Mouse (Mus musculus) CH12F3 (cell line): ENCODE results near the gene Dusp9.

Experiments used
- in situ Hi-C: fragments of 300-500 bp; cut with MboI; formaldehyde crosslinking; loops from 2 replicates; pipeline ENCODE4 v1.14.3; 2020; ENCODE audit warnings: low sequenced_read_pairs

The Dusp9 gene

DNA sequence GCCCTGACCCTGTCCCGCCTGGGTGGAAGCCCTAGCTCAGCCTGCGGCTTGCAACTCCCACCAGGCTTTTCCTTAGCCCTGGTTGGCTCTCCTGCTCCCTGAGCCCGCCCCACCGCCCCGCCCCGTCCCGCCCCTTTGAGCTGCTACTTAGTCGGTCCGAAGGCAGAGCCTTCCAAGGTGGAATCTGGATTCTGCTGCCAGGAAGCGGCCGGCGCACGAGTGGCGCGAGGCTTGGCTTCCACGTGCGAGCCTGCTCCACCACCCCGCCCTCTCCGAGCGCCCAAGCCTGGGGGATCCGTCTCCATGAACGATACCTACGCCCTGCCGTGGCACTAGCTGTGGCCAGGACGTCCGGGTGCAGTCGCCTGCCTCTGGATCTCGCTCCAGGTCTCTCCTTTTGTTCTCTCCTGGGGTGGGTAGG lies at the start of gene Dusp9:
TSS of gene Dusp9 (plus strand) at position 165 of the 421 bp plus-strand sequence.
- in situ Hi-C loops: no loop called here

DNA sequence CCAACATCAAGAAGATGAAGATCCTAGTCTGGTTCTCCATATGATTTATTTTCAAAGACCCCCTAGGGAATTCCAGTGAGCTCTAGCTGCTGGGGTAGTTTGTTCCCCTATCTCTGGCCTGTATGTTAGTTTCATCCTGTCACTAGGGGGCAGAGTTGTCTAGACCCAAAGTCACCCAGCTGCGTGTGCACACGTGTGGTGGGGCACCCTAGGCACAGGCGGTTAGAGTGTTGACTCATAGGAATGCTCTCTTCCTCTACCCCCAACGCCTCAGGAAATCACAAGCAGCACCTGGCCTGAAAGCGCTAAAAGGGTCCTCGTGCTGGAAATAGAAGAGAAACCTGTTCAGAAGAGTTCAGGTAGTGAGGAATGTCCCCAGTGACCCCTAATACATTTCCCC lies 46.0 kb upstream of the Dusp9 start:
- in situ Hi-C loops: loop anchor here (10.0 kb wide), 1 partner anchor 62 kb away; no protein-coding TSS in a partner anchor

DNA sequence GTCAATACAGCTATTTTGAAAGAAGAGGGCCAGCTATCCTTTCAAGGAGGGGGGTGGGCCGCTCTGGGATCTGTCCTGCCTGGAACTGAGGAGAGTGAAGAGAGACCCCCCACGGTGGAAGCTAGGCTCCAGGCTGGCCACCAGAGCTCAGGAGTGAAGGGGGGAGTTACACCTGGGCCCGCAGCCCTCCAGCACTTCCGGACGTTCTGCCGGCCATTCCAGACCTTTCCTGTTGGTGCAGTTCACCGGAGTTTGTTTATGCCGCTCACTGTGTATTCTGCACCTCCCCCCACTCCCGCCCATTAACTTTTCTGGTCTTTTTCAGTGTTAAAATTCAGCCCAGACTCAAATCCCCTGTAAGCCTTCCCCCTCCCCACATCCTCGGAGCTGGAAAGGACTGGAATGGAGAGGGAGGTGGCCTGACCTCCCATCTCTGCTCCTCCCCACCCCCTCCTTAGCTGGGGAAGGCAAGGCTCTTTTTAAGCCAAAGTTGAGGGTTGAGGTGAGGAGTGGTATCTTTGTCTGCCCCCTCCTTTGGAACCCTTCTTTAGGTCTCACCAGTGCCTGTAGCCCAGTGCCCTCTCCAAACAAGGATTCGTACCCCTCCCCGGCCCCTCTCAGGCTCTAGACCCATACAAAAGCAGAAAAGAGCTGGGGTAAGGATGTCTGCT lies 44.6 kb upstream of the Dusp9 start:
- in situ Hi-C loops: loop anchor here (10.0 kb wide), 1 partner anchor 60 kb away; no protein-coding TSS in a partner anchor

DNA sequence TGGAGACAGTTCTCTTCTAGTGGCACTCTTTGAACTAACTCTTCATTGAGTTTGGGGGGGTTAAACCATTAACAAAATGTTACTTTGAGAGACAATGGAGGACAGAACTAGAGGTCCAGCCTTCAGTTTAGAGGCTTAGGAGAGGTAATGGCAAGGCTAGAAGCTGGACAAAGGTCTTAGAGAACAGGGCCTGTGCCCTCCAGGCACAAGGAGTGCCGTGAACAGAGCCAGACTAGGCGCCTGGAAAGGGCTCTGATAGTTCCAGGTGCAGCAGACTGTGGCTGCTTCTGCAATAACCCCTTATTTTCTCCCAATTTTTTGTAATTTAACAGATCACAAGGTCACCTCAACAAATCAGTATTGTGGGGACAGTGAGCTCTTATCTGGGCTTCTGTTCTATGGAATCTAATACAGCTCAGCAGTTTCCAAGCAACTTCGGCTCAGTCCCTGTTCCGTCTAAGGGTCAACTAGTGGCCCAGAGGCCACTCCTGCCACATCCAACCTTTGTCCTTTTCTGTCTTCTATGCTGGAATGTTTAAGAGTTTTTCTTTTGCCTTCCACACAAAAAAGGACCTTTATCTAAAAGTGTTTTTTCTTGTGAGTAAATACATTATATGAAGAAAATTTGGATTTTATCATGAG lies 43.8 kb upstream of the Dusp9 start:
- in situ Hi-C loops: loop anchor here (10.0 kb wide), 1 partner anchor 59 kb away; no protein-coding TSS in a partner anchor

DNA sequence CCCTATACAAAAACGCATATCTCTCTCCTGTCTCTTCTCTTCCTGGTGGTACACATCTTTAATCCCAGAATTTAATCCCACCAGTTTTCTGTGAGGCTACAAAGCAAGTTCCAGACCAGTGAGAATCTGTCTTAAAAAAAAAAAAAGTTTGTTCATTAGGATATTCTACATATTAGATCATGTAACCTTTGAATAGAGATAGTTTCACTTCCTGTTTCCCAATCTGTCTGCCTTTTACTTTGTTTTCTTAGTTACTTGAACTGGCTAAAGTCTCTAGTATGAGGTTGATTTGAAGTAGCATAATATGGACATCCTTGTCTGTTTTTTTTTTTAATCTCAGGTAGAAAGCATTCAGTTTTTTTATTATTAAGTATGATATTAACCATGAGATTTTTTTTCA lies 37.8 kb upstream of the Dusp9 start:
- in situ Hi-C loops: no loop called here

DNA sequence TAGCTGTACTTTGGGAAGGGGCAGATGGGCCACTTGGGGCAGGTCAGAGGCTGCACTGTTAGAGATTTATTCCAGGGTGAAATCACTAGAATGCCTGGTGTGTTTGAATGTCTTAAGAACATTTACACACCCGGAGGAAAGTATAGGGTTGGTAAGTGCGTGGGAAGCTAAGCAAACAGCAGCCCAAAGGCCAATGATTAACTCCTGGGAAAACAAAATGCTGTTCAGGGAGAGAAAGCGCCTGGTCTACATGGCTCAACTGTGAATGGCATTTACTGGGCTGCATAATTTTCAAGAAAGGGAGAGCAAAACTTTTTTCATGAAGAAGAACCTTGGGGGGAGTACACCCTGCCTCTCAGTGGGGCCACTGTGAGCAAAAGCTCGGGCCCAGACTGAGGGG lies 25.6 kb upstream of the Dusp9 start:
- in situ Hi-C loops: no loop called here

DNA sequence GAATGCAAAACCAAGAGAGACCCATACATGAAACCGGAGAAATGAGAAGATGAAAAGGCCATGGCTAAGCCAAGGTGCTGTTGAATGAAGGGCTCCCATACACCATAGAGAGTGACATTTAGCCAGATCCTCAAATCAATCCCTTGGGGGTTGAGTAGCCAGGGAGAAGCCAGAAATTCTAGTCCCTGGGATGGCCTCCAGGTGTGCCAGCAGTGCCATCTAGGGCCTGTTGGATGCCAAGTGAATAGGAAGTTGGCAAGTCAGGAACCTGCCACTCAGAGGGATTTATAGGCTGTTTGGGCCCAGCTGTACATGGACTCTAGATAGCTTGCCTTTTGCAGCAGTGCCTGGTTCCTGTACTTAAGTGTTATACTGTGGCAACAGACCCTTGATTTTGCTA lies 23.3 kb upstream of the Dusp9 start:
- in situ Hi-C loops: no loop called here

DNA sequence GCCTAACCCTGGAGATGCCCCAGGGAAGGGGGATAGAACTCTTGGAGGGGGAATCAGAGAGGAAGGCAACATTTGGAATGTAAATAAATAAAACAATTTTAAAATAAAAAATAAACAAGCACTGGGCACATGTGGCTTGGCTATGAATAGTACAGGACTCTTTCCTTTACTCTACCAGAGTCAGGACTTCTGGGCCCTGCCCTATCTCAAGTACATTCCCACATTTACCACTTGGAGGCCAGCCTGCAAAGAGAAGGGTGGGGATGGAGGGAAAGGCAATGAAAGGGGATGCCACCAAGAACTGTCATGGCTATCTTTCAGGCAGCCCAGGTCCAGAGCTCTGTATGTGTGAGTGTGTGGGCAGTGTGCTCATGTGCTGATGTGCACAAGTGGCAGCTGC lies 19.8 kb upstream of the Dusp9 start:
- in situ Hi-C loops: no loop called here

DNA sequence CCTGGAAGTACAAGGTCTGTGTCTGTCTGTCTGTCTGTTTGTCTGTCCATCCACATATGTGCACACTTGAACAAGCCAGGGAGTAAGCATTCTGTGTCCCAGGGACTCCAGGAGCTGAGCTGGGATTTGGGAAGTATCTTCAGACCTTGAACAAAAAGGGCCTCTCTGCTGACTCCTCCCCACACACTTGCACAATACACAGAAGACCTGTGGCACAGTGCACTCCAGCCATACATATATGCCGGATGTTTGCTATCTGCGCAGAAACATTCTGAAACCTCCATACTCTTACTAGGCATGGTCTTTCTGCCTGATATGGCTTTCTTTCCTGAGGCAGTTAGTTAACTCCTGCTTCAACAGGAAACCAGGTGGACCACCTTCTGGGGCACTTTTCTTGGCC lies 19.3 kb upstream of the Dusp9 start:
- in situ Hi-C loops: no loop called here

DNA sequence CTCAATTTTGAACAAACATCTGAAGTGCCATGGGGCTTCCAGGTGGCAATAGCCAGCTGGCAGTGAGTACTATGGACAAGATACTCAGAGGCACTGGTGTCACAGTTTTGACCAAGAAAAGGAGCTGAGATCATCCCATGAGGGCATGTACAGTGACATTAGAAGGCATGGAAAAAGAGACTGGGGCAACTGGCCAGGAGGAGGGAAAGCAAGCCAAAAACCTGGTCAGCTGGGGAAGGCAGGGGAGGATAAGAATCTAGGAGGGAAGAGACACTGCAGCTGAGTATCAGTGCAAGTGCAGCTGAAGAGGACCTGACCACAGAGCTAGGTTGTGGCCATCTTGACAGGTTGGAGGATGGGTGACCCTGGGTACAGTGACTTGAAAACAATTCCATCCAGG lies 12.2 kb upstream of the Dusp9 start:
- in situ Hi-C loops: no loop called here

DNA sequence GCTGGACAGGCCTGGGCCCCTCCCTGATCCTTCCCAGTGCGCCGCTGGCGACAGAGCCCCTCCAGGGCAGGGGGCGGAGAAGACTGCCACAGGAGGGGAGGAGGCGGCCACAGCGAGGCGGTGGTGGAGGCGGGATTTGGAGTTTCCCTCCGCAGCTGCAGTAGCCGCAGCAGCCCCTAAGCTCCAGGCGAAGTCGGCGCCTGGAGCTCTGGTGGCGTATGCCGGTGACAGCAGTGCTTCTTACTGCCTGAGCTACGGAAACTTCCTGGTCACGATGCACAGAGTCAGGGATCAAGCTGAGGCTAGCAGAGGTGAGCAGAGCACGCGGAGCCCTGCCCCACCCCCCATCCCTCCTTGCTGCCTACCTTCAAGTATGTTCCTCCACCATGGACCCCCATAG lies 3.8 kb upstream of the Dusp9 start:
- in situ Hi-C loops: no loop called here

DNA sequence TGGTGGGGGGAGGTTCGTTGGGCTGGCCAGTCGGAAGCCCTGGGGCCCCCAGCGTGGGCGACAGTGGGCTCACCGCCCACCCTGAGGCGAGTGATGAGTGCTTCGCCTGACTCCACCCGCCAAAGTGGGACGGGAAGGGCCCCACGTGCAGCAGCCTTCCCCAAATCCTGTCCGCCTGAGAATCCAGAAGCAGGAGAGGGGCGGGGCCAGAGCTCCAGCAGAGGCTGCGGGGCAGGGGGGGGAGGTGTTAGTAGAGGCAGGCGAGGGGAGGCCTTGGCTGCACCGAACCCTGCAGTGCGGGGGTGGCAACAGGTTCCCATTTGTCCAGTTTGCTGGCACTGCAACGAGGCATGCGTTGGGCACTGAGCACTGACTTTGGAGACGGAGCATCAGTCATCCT lies 1.8 kb upstream of the Dusp9 start:
- in situ Hi-C loops: no loop called here

DNA sequence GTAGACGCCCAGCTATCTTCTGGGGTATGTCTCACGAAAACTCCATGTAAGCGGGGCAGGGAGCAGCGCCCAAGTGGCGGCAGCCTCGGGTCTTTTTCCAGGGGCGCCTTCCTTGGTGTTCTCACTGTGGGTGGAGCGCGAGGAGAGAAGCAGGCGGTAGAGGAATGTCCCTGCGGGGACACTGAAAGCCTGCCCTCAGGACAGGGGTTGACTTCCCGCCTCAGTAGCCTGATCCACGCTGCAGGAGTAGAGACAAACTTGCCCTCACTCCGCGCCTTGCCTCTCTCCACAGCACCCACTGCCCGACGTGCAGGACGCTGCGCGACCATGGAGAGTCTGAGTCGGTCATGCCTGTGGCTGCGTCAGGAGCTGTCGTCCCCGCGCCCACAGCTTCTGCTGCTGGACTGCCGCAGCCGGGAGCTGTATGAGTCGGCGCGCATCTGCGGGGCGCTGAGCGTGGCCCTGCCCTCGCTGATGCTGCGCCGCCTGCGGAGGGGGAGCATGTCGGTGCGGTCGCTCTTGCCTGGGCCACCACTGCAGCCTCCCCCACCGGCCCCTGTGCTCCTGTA lies 766 bp downstream of the Dusp9 start:
- in situ Hi-C loops: no loop called here

DNA sequence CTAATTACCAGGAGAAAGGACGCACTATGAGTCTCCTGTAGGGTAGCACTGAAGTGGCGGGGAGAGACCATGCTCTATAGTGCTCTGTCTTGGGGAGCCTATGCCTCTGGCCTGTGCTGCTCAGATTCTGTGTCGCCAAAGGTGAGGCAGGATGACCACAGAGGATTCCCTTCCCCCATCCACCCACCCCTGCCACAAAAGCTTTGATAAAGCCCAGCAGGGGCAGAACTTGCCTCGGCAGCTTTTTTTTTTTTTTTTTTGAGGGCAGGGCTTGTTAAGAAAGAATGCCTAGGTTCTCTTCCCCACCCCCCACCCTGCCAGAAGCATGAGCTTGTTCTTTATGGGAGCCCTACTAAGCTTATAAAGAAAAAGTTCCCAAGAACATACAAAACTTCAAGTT lies 5.9 kb downstream of the Dusp9 start:
- in situ Hi-C loops: no loop called here

DNA sequence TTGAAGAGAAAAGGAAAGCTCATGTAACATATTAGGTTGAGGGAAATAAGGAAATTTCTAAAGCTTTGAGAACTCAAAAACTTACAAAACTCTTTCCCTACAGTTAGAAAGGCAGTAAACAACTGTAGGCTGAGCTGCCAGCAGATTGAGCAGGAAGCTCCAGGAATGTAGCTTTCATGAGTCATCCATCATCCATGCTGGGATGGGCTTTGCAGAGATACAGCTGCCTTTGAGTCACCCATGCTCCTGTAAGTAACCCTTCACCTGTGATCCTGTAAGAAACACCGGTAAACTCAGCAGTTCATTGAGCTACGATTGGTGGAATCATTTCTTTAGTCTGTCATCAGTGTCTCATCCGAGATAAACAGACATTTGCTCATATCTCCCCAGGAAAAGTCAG lies 11.7 kb downstream of the Dusp9 start:
- in situ Hi-C loops: loop anchor here (10.0 to 25.0 kb wide), 2 partner anchors 56 to 639 kb away; no protein-coding TSS in a partner anchor

DNA sequence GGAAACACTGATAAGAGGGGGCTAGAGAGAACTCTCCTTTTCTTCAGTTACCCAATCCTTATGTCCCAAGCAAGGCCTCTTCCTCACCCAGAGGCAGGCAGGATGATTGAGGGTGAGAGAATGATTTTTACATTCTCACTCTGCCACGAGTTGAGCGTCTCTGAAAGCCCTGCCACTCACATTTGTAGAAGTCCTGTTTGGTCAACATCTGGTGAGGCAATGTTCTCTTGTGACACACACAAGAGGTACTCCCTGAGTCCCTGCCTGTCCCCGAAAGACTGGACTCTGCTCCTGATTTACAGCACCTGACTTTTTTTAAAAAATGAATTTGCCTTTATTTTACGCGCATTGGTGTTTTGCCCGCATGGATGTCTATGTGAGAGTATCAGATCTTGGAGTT lies 14.2 kb downstream of the Dusp9 start:
- in situ Hi-C loops: loop anchor here (10.0 to 25.0 kb wide), 2 partner anchors 59 to 641 kb away; no protein-coding TSS in a partner anchor

DNA sequence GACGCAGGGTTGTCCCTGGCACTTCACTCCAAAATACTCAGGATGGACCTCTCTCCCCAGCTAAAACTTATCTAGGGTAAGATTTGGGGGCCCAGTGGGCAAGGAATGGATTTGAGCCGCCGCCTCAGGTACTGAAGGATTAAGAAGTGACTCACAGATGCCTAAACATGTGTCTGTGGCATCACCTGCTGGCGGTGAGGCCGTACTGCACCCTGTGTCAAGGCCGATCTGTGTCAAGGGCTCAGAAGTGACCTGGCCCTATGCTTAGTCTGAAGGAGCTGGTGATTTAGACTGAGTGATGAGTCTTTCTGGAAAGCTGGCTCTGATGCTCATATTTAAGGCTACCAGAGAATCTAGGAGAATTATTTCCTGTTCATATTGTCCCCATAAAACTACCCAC lies 15.0 kb downstream of the Dusp9 start:
- in situ Hi-C loops: loop anchor here (10.0 to 25.0 kb wide), 2 partner anchors 59 to 642 kb away; no protein-coding TSS in a partner anchor

DNA sequence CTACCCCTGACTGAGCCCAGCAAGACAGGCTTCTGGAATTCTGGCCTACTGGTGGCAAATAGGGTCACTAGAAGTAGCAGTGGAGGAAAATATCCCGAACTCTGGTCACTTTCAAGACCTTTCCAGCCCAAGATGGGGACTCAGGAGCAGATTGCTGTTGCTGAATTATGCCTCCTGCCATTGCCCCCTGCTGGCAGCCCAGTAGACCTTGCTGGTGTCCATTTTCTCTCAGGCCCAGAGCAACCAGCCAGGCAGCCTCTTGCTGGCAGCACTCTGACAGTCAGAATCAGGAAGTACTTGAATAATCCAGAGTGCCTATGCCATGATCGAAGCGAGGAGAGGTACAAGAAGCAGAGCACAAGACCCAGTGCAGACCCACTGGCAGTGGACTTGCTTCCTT lies 16.3 kb downstream of the Dusp9 start:
- in situ Hi-C loops: loop anchor here (10.0 to 25.0 kb wide), 2 partner anchors 61 to 643 kb away; no protein-coding TSS in a partner anchor

DNA sequence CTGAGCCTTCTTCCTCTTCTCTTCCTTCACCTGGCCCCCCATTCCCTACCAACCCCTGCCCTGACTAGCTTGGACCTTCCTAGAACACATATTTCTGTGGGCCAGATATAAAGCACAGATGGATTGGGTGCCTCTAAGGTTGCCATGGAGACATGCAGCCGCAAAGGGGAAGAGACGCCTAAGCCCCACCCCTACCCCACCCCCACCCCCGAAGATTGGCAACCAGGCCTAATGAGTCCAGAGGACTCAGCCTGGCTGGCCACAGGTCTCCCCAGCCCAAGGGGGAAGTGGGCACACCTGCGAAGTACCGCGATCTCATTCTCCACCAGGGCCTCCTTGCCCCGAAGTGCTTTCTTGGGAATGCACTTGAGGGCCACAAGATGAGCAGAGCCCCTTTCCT lies 19.2 kb downstream of the Dusp9 start:
- in situ Hi-C loops: loop anchor here (10.0 to 25.0 kb wide), 2 partner anchors 64 to 646 kb away; no protein-coding TSS in a partner anchor

DNA sequence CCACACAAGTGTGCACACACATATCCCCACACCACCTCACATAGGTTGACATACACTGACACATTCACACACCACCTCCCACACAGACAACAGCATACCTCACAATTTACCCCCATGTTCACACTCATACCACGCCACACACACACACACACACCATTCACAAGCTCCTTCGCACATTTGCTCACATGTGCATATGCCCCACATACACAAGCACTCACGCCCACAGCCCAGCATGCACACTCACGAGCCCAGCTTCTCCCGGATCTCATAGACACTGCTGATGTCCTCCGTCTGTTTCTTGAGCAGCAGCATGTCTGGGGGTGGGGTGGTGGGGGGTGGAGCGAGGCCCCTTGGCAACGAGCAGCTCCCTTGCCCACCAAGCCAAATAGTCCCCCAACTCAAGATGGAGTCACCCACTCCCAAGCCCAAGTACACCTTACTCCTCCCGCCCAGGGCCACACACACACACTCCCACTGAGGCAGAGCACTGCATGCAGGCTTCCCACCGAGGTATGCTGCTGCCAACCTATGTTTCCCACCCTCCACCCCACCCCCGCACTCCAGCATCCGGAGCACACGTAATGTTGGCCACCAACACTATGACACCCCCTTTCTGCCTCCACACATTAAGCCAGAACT lies 19.8 kb downstream of the Dusp9 start:
- in situ Hi-C loops: loop anchor here (10.0 to 25.0 kb wide), 2 partner anchors 64 to 647 kb away; no protein-coding TSS in a partner anchor
